Mouse (Mus musculus) brain, embryonic 14.5 days (tissue): Measurements from ENCODE around the gene Erbb3.

ENCODE experiments used
- CTCF ChIP-seq: fragments of 200-500 bp; IDR thresholded peaks from 2 replicates; pipeline ENCODE4 v1.5.1; 2012; ENCODE audit warnings: inconsistent platforms, mild to moderate bottlenecking, moderate library complexity, borderline replicate concordance; ENCODE audit not compliant: insufficient read depth, insufficient read length; ENCODE audit errors: extremely low read depth
- POLR2A ChIP-seq: fragments of 200-500 bp; IDR thresholded peaks from 2 replicates; pipeline ENCODE4 v1.6.1; 2012; ENCODE audit warnings: mild to moderate bottlenecking, inconsistent platforms, borderline replicate concordance; ENCODE audit not compliant: poor library complexity, insufficient read depth, insufficient read length, severe bottlenecking; ENCODE audit errors: extremely low read depth

GRCm38 (mm10) chr10:128588136-128588535, 1.3 kb downstream of the Erbb3 start:
- TF ChIP-seq CTCF (no peak), POLR2A (no peak)
